Mouse (Mus musculus) thymus, adult 2 months (tissue): ENCODE data around the gene Spop. TPM values are rescaled to one million over a fixed set of nuclear protein-coding genes. Genes with fewer than 3 reads are reported as not detected.

Experiments
- DNase-seq: peaks from one replicate; pipeline ENCODE4 v3.0.0; 2021
- H3K27ac ChIP-seq: fragments of 200-500 bp; 2 replicates; pipeline ENCODE4 v1.5.1; 2012; ENCODE audit warnings: low read length, control low read depth; ENCODE audit not compliant: control insufficient read depth, insufficient read depth
- H3K27me3 ChIP-seq: fragments of 200-500 bp; 2 replicates; pipeline ENCODE4 v1.6.1; 2012; ENCODE audit warnings: mild to moderate bottlenecking, low read length, moderate library complexity, mixed read lengths; ENCODE audit not compliant: control insufficient read depth, insufficient read depth
- H3K36me3 ChIP-seq: fragments of 200-500 bp; 2 replicates; pipeline ENCODE4 v1.6.1; 2012; ENCODE audit warnings: mild to moderate bottlenecking, low read length, moderate library complexity; ENCODE audit not compliant: control insufficient read depth, insufficient read depth
- H3K4me1 ChIP-seq: fragments of 200-500 bp; replicated peaks from 2 replicates; pipeline ENCODE4 v1.6.1; 2012; ENCODE audit warnings: low read length; ENCODE audit not compliant: control insufficient read depth, insufficient read depth
- H3K4me3 ChIP-seq: fragments of 200-500 bp; 2 replicates; pipeline ENCODE4 v1.5.1; 2012; ENCODE audit warnings: mild to moderate bottlenecking, low read length, control low read depth, moderate library complexity; ENCODE audit not compliant: control insufficient read depth, insufficient read depth
- CTCF ChIP-seq: fragments of 200-500 bp; IDR thresholded peaks from 2 replicates; pipeline ENCODE4 v1.5.1; 2012; ENCODE audit warnings: mild to moderate bottlenecking, control low read depth, low read length, moderate library complexity, borderline replicate concordance; ENCODE audit not compliant: control insufficient read depth, poor library complexity, insufficient read depth; ENCODE audit errors: extremely low read depth
- POLR2A ChIP-seq: fragments of 200-500 bp; IDR thresholded peaks from 2 replicates; pipeline ENCODE4 v1.6.1; 2012; ENCODE audit warnings: mild to moderate bottlenecking, low read length, control low read depth, moderate library complexity; ENCODE audit not compliant: control insufficient read depth, poor library complexity, insufficient read depth; ENCODE audit errors: extremely low read depth
- WGBS: fragments of 180-500 bp; shearing (Covaris S2); methylation state at CpG from one replicate; pipeline ENCODE4 v1.1.7; 2018; 5-methylcytosine and 5-hydroxymethylcytosine counted together
- polyA plus RNA-seq: library from polyadenylated mRNA; depleted of rRNA; stranded (reverse); fragments of >200 nt; gene quantifications from 2 replicates; pipeline ENCODE4 v1.2.3, GENCODE M21; 2012; rRNA removed

The Spop gene
- polyA plus RNA-seq = 47.9 and 52.0 TPM in 2 replicates

DNA sequence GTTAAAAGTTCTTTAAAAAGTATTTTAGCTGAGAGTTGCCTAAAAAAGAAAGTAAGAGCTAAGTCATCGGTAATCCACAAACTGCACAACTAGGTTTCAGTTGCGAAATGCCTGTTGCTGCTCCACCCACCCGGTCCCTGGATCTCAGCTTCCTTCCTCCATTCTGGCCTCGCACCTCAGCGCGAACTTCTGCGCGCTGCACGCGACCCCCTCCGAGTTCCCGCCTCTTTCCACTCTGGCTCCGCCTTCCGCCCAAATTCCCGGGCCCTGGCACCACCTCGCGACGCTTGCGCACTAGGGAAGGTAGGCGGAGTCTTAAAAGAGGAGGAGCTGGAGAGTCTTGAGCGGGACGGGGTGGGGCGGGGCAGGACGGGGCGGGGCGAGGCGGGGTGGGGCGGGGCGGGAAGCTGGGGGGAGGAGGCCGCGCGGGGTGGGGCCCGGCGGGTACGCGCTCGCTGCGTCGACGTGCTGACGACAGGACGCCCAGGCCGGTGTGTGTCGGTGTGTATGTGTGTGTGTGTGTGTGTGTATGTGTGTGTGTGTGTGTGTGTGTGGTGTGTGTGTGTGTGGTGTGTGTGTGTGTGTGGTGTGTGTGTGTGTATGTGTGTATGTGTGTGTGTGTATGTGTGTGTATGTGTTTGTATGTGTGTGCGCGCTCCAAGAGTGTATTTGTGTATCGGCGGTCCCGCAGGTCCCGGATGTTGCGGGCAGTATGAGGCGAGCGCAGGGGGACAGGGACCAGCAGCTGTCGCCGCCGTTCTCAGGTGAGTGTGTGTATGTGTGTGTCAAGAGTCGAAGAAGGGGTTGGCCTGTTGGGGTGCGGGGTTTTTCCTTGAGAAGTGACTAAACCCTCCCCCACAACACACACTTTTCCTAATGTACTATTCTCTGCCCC lies at the start of gene Spop:
Gene Spop (plus strand): TSS at position 440 of the 895 bp plus-strand sequence.
- Histone ChIP-seq H3K27ac (peak within 1 kb of the TSS; percentile 93), H3K4me3 (peak within 1 kb of the TSS; percentile 67), H3K4me1 (peaks cover 2% of the 10 kb centered on the region; the same call in 1 of the 2 replicates), H3K36me3 (no peaks in the 10 kb centered on the region; the same call in 1 of the 2 replicates), H3K27me3 (no peaks in the 10 kb centered on the region)
- TF ChIP-seq POLR2A (0 out of 2 replicates have a peak, but pooled peaks have one; percentile 28), CTCF (no peak)
- DNase-seq = peak; percentile 91
- WGBS = under 1% methylated on average over 52 of the region's 58 CpGs

DNA sequence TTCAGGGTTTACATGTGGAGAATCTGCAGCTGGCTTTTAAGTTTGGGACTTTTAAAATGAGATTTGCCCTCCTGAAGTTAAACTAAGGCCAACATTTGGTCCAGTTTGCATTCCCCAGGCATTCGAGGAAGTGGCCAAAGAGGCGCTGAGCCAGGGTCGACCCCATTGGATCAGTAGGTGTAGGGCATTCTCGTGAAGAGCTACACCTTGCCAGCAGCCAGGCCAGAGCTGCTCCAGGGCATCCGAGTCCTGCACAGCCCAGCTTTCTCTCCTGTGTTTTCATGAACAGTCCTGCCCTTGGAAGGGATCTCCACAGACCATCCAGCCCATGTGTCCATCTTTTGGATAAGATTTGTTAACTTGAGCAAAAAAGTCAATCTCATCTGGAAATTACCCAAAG lies 49.5 kb upstream of the Spop start:
- H3K36me3 ChIP-seq = peaks cover 16% of the 10 kb centered on the region; the same call in 1 of the 2 replicates
- no peaks in the 10 kb centered on the region for H3K27me3 ChIP-seq
- TF ChIP-seq CTCF (no peak), POLR2A (no peak)

DNA sequence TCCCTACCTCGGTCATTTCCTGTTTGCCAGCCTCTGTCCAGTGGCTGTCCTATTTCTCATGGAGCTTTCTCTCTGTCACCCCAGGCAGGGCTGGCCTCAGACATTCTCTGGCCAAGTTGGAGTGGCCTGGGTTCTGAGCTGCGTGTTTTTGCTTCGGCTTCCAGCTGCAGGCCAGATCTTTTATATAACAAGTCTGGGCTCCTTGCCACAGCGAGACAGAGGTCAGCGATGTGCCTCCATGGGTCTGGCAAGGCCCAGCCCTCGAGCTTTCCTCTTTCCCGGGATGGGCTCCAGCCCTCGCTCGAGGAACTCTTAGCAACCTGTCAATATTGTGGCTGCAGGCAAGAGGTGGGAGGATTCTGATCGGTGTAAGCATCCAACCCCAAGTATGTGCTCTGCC lies 48.3 kb upstream of the Spop start:
- Histone ChIP-seq H3K27ac (peak overlapping the region; percentile 91), H3K36me3 (peaks cover 19% of the 10 kb centered on the region), H3K4me1 (peaks cover 61% of the 10 kb centered on the region), H3K27me3 (no peaks in the 10 kb centered on the region), H3K4me3 (no peak overlapping the region)
- TF ChIP-seq POLR2A (no peak), CTCF (no peak)
- DNase-seq = no peak
- WGBS = 94% methylated on average over 10 of the region's 10 CpGs

More for the DNA sequence above, 49.5 kb upstream of the Spop start:
- Histone ChIP-seq H3K27ac (no peak overlapping the region), H3K4me1 (peaks cover 55% of the 10 kb centered on the region), H3K4me3 (no peak overlapping the region)
- WGBS = 94% methylated on average over 5 of the region's 5 CpGs
- no peak for DNase-seq

DNA sequence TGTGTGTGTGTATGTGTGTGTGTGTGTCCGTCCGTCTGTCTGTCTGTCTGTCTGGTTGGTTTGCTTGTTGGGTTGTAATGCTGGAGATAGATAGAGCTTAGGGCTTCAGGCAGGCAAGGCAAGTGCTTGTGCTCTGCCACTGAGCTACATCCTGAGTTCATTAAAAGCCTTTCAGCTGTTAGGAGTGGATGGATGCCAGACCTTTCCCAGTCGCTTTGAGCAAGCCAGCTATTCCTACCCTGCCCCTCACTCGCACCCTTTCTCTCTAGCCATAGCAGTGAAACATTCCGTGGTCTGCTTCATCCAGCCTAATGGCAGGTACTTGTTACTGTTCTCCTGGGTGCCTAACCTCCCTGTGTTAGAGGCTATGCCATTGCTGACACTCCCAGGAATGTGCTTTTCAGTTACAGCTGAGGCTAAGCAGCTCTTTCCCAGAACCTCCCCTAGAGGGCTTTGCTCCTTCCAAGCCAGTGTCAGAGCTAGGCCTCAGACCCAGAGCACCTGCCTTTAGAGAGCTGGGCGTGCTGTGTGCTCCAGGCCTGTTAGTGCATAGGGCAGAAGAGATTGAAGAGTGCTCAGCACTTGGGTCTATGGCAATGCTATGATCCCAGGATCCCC lies 47.5 kb upstream of the Spop start:
- TF ChIP-seq POLR2A (no peak), CTCF (no peak)
- H3K36me3 ChIP-seq = peaks cover 24% of the 10 kb centered on the region
- peak overlapping the region; percentile 91 for H3K27ac ChIP-seq
- DNase-seq = peak; percentile 33
- H3K27me3 ChIP-seq = no peaks in the 10 kb centered on the region
- no peak overlapping the region for H3K4me3 ChIP-seq
- WGBS = 85% methylated on average over 6 of the region's 6 CpGs
- H3K4me1 ChIP-seq = peaks cover 61% of the 10 kb centered on the region

DNA sequence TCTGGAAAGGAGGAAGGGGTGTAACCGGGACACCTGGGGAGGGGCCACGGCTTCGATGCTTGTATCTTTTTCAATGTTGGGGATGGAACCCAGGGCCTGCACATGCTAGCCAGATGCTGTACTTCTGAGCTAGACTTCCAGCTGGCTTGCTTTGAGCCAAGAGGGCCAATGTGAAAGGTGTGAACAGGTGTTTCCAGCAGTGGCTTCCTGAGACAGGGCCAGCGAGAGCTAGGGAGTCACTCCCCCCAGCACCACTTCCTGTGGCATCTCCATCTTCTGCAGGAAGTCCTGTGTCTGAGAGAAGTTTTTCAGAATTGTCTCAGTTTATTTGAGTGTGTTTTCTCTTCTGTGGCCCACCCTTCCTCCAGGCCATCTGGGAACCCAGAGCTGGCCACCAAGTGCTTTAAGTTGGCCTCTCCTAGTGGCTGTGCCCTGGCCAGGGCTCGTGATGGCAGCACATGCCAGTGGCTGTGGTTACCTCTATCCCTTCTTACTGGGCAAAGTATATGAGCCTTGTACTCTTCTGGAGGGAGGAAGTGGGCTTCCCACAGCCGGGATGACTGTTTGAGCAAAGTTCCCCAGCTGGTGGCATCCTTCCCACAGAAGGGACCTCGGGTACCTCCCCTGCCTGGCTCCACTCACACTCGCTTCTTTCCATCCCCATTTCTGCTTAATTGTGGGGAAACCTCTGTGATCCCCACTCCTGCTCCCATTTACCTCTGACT lies 46.7 kb upstream of the Spop start:
- no peaks in the 10 kb centered on the region for H3K27me3 ChIP-seq
- WGBS = 9% methylated on average over 8 of the region's 8 CpGs
- peaks cover 32% of the 10 kb centered on the region for H3K36me3 ChIP-seq
- peak; percentile 70 for DNase-seq
- H3K4me1 ChIP-seq = peaks cover 61% of the 10 kb centered on the region
- peak overlapping the region; percentile 91 for H3K27ac ChIP-seq
- no peak overlapping the region for H3K4me3 ChIP-seq
- TF ChIP-seq CTCF (no peak), POLR2A (no peak)
